Mouse (Mus musculus): ENCODE measurements around the gene Vmn2r68. TPM values are rescaled to one million over a fixed set of nuclear protein-coding genes. Genes with fewer than 3 reads are reported as not detected.

Vmn2r68 gene
- total RNA-seq (2012; rRNA removed) (not detected in 2 replicates), total RNA-seq (2014; rRNA removed) (not detected in 2 replicates), polyA plus RNA-seq (2012; ENCODE audit: insufficient read length, low read depth) (not detected in 2 replicates)

DNA sequence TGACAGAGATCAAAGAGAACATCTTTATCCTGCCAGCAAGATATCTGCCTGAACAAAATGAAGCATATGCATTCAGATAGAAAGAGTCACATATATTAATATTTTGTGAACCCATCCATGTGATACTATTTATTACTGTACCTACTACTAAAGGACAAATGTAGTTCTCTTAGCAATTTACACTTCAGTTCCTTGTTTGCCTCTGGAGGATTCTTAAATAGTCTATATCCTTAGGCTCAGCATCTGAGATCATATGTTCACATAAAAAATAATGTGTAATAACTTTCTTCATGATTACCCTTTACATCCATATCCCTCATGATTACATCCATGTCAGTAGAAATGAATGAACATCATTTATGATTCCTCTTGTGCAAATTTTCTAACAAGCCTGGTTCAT lies at the start of gene Vmn2r68:
Vmn2r68 (minus strand) TSS at position 101 of the 400 bp plus-strand sequence.
- Histone ChIP-seq H3K9ac (ENCODE audit: insufficient read depth, low read depth) (no peak within 1 kb of the TSS), H3K4me2 (ENCODE audit: insufficient read depth, low read depth, poor library complexity, severe bottlenecking) (no peak within 1 kb of the TSS), H3K9me3 (replicated peaks; ENCODE audit: low read length) (no peaks in the 10 kb centered on the region), H3K36me3 (replicated peaks in 1 of 2; ENCODE audit: control insufficient read depth in 1 of 2, insufficient read depth in 1 of 2, low read length in 1 of 2) (no peaks in the 10 kb centered on the region), H3K4me1 (ENCODE audit: control insufficient read depth in 1 of 2, insufficient read depth in 2 of 2) (no peaks in the 10 kb centered on the region), H3K27me3 (replicated peaks) (no peaks in the 10 kb centered on the region), H3K79me2 (replicated peaks; ENCODE audit: control insufficient read depth, extremely low read depth, insufficient read depth, poor library complexity, severe bottlenecking) (no peaks in the 10 kb centered on the region), H3K4me3 (replicated peaks in 1 of 3; ENCODE audit: low read depth in 2 of 3, low read length in 2 of 3, poor library complexity in 1 of 3) (no peak within 1 kb of the TSS), H3K27ac (ENCODE audit: insufficient read depth, low read depth) (no peak within 1 kb of the TSS)
- DNase-seq (ENCODE audit: extremely low read depth) = no peak
- in situ Hi-C loops (cut with MboI; ENCODE audit: low pct_ligation_motif_present, low pct_unique_long_range_greater_than_20kb, low sequenced_read_pairs) (no loop called here), dilution Hi-C loops (cut with MboI; ENCODE audit: extremely low pct_ligation_motif_present, extremely low pct_unique_long_range_greater_than_20kb, low sequenced_read_pairs) (no loop called here)
- TF ChIP-seq ZNF384 (IDR thresholded peaks at IDR 0.05; ENCODE audit: low read depth, low read length) (no peak), CTCF (conservative IDR thresholded peaks at IDR 0.05 in 1 of 2, IDR thresholded peaks at IDR 0.05 in 1 of 2; ENCODE audit: low read depth in 2 of 2, low read length in 2 of 2) (no peak), SIN3A (IDR thresholded peaks at IDR 0.05; ENCODE audit: low read length) (no peak), ELF1 (IDR thresholded peaks at IDR 0.05; ENCODE audit: low read depth, low read length) (no peak), JUN (IDR thresholded peaks at IDR 0.05; ENCODE audit: insufficient read depth, low read depth, low read length) (no peak), MYC (IDR thresholded peaks at IDR 0.05; ENCODE audit: low read depth, low read length) (no peak), E2F4 (IDR thresholded peaks at IDR 0.05; ENCODE audit: insufficient replicate concordance, low read depth, low read length) (no peak), BHLHE40 (IDR thresholded peaks at IDR 0.05; ENCODE audit: low read depth, low read length) (no peak), HCFC1 (IDR thresholded peaks at IDR 0.05; ENCODE audit: low read depth, low read length) (no peak), NELFE (IDR thresholded peaks at IDR 0.05; ENCODE audit: low read depth, low read length) (no peak), KAT2A (IDR thresholded peaks at IDR 0.05; ENCODE audit: insufficient replicate concordance, low read length) (no peak), IRF4 (IDR thresholded peaks at IDR 0.05; ENCODE audit: low read depth, low read length) (no peak), USF2 (conservative IDR thresholded peaks at IDR 0.05; ENCODE audit: low read depth, low read length) (no peak), TBP (conservative IDR thresholded peaks at IDR 0.05; ENCODE audit: low read depth, low read length) (no peak), RCOR1 (conservative IDR thresholded peaks at IDR 0.05; ENCODE audit: low read depth, low read length) (no peak), NRF1 (IDR thresholded peaks at IDR 0.05; ENCODE audit: low read depth, low read length) (no peak), MAX (IDR thresholded peaks at IDR 0.05; ENCODE audit: low read length) (no peak), JUND (conservative IDR thresholded peaks at IDR 0.05; ENCODE audit: low read depth, low read length) (no peak), EP300 (IDR thresholded peaks at IDR 0.05; ENCODE audit: low read length) (no peak), USF1 (IDR thresholded peaks at IDR 0.05; ENCODE audit: low read depth, low read length) (no peak)

Other genes with a start within 250 kb of the Vmn2r68 start
- not detected in 2 replicates for gene Vmn2r66, start 225.5 kb downstream of the Vmn2r68 start, total RNA-seq (2012; rRNA removed)
- gene Vmn2r66, start 225.5 kb downstream of the Vmn2r68 start, total RNA-seq (2014; rRNA removed) = not detected in 2 replicates
- gene Vmn2r66, start 225.5 kb downstream of the Vmn2r68 start, polyA plus RNA-seq (2012; ENCODE audit: insufficient read length, low read depth) = 0.01 TPM in 1 of 2 replicates, not detected in the other
- not detected in 2 replicates for gene Vmn2r67, start 81.8 kb downstream of the Vmn2r68 start, total RNA-seq (2012; rRNA removed)
- gene Vmn2r67, start 81.8 kb downstream of the Vmn2r68 start, total RNA-seq (2014; rRNA removed) = not detected in 2 replicates
- not detected in 2 replicates for gene Vmn2r67, start 81.8 kb downstream of the Vmn2r68 start, polyA plus RNA-seq (2012; ENCODE audit: insufficient read length, low read depth)
- not detected in 2 replicates for gene Vmn2r69, start 178.1 kb upstream of the Vmn2r68 start, total RNA-seq (2012; rRNA removed)
- not detected in 2 replicates for gene Vmn2r69, start 178.1 kb upstream of the Vmn2r68 start, total RNA-seq (2014; rRNA removed)
- not detected in 2 replicates for gene Vmn2r69, start 178.1 kb upstream of the Vmn2r68 start, polyA plus RNA-seq (2012; ENCODE audit: insufficient read length, low read depth)